Mouse (Mus musculus) heart, embryonic 15.5 days (tissue): ENCODE results near the gene Stk25. TPM values are rescaled to one million over a fixed set of nuclear protein-coding genes. Genes with fewer than 3 reads are reported as not detected.

Experiments used
- ATAC-seq: fragments of 200-750 bp; cut with Nextera tagmentation; replicated peaks from 2 replicates; pipeline ENCODE4 v1.8.0; 2017; ENCODE audit warnings: low read depth, moderate TSS enrichment; ENCODE audit not compliant: insufficient number of reproducible peaks, insufficient read depth, low FRiP score
- H3K27ac ChIP-seq: fragments of 300-500 bp; sonication (generic); 2 replicates; pipeline ENCODE4 v1.5.1; 2015; ENCODE audit warnings: mild to moderate bottlenecking, inconsistent platforms
- H3K27me3 ChIP-seq: fragments of 300-500 bp; sonication (generic); 2 replicates; pipeline ENCODE4 v1.6.1; 2015; ENCODE audit warnings: inconsistent platforms
- H3K36me3 ChIP-seq: fragments of 300-500 bp; sonication (generic); 2 replicates; pipeline ENCODE4 v1.6.1; 2015; ENCODE audit warnings: mild to moderate bottlenecking, inconsistent platforms
- H3K4me1 ChIP-seq: fragments of 300-500 bp; sonication (generic); replicated peaks from 2 replicates; pipeline ENCODE4 v1.6.1; 2015; ENCODE audit warnings: inconsistent platforms
- H3K4me2 ChIP-seq: fragments of 300-500 bp; sonication (generic); 2 replicates; pipeline ENCODE4 v1.6.1; 2015; ENCODE audit warnings: inconsistent platforms, mild to moderate bottlenecking, moderate library complexity
- H3K4me3 ChIP-seq: fragments of 300-500 bp; sonication (generic); 2 replicates; pipeline ENCODE4 v1.5.1; 2015; ENCODE audit warnings: mild to moderate bottlenecking, inconsistent platforms
- H3K9ac ChIP-seq: fragments of 300-500 bp; sonication (generic); 2 replicates; pipeline ENCODE4 v1.6.1; 2015; ENCODE audit warnings: mild to moderate bottlenecking, inconsistent platforms
- H3K9me3 ChIP-seq: fragments of 300-500 bp; sonication (generic); replicated peaks from 2 replicates; pipeline ENCODE4 v1.6.1; 2016; ENCODE audit warnings: inconsistent platforms
- WGBS: fragments of 180-500 bp; shearing (Covaris S2); methylation state at CpG from one replicate; pipeline ENCODE4 v1.1.7; 2015; ENCODE audit warnings: mixed read lengths; 5-methylcytosine and 5-hydroxymethylcytosine counted together
- polyA plus RNA-seq: library from polyadenylated mRNA; unstranded; fragments of >200 nt; fragmentation: Nextera tagmentation; extraction: Ambion mirVana; gene quantifications from 2 replicates; pipeline ENCODE4 v1.2.1, GENCODE M21; 2015

The Stk25 gene
- polyA plus RNA-seq, 1 experiment from 2014 or later, result 124 TPM

DNA sequence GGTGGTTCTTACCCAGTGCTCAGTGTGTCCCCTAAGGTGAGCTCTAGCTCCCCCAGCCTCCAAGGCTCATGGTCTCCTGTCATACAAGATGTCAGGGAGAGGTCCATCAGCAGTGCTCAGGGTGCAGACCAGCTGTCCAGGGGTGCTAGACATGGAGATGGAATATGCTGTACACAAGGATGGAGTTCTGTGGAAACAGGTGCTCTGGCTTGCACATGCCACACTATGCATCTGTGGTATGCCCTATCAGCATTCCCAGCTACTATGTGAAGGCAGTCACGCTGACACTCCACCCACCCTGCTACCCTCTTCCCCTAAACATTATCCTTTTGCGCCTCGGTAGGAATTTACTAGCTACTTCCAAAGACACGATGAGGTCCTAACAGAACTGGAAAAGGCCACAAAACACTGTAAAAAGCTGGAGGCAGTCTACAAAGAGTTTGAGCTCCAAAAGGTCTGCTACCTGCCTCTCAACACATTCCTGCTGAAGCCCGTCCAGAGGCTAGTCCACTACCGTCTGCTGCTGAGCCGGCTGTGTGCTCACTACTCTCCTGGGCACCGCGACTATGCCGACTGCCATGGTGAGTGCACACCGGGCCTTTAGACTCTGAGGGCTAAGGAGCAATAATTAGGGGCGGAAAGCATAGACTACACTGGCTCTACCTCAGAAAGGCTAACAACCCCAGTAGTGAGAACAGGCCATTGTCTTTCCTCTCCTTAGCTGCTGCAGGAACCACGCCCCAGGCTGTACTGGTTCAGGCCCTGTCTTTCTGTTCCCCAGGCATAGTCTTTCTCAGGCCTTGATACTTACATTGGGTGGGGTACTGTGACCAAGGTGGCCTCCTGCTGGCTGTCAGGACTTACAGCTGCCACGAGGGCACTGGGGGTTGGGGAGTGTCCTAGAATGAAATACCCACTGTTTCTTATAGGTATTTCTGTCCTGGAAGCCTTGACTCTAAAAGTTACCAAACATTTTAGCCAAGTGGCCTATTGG lies 51.1 kb downstream of the Stk25 start:
- Histone ChIP-seq H3K36me3 (no peaks in the 10 kb centered on the region), H3K4me1 (no peaks in the 10 kb centered on the region), H3K27ac (no peak overlapping the region), H3K27me3 (no peaks in the 10 kb centered on the region), H3K9me3 (no peaks in the 10 kb centered on the region), H3K4me3 (no peak overlapping the region), H3K9ac (no peak overlapping the region), H3K4me2 (no peak overlapping the region)
- ATAC-seq, result no peak
- WGBS, result 74% methylated on average over 14 of the region's 14 CpGs

DNA sequence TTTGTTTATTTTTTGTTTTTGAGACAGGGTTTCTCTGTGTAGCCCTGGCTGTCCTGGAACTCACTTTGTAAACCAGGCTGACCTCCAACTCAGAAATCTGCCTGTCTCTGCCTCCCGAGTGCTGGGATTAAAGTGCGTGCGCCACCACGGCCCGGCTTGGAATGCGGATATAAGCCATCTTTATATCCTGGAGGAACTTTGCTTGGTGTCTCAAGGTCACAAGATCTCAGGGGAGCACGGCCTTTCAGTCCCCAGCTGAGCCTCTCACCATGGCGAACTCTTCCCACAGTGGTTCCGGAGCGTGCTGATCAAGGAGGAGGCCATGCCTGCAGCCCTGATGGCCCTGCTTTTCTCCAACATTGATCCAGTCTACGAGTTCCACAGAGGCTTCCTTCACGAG lies 54.5 kb downstream of the Stk25 start:
- Histone ChIP-seq H3K9me3 (no peaks in the 10 kb centered on the region), H3K27ac (no peak overlapping the region), H3K27me3 (no peaks in the 10 kb centered on the region), H3K36me3 (no peaks in the 10 kb centered on the region), H3K4me3 (no peak overlapping the region), H3K4me2 (no peak overlapping the region), H3K9ac (no peak overlapping the region), H3K4me1 (no peaks in the 10 kb centered on the region)
- no peak for ATAC-seq
- 92% methylated on average over 12 of the region's 12 CpGs for WGBS

DNA sequence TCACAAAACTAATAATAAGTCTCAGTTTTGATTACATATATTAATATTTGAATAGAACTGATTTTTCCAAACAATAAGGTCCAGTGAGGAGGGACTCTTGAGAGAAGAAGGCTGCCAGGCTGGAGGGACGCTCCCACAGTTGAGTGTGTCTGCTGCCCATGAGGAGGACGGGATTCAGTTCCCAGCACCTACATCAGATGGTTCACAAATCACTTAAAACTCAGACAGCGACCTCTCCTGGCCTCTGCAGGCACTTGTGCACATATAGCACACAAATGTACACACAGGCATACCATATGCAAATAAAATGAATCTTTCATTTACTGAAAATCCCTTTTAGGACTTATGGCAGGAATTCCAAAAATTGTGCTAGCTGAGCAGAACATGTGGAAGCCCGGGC lies 55.5 kb downstream of the Stk25 start:
- ATAC-seq, result no peak
- H3K4me3 ChIP-seq, result no peak overlapping the region
- H3K4me1 ChIP-seq, result no peaks in the 10 kb centered on the region
- no peaks in the 10 kb centered on the region for H3K9me3 ChIP-seq
- 71% methylated on average over 4 of the region's 4 CpGs for WGBS
- H3K9ac ChIP-seq, result no peak overlapping the region
- no peaks in the 10 kb centered on the region for H3K36me3 ChIP-seq
- no peak overlapping the region for H3K4me2 ChIP-seq
- no peaks in the 10 kb centered on the region for H3K27me3 ChIP-seq
- no peak overlapping the region for H3K27ac ChIP-seq

DNA sequence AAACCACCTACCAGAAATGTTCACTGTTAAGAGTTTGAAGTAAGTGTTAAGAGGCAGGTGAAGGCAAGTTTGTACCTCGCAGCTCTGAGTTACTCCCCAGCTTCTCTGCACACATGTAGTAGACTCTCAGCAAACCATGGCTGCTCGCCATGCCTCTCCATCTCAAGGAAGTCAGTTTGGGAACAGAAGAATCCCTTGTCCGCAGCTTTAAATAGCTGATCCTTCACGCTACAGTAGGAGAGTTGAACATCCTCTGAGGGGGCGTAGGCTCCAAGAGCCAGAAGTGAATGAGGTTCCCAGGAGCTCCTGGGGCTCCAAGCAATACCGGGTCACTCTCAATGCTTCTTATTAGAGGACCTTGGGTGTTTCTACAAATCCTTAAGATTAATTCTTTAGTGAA lies 62.5 kb downstream of the Stk25 start:
- 73% methylated on average over 6 of the region's 6 CpGs for WGBS
- ATAC-seq, result no peak
- no peak overlapping the region for H3K4me2 ChIP-seq

DNA sequence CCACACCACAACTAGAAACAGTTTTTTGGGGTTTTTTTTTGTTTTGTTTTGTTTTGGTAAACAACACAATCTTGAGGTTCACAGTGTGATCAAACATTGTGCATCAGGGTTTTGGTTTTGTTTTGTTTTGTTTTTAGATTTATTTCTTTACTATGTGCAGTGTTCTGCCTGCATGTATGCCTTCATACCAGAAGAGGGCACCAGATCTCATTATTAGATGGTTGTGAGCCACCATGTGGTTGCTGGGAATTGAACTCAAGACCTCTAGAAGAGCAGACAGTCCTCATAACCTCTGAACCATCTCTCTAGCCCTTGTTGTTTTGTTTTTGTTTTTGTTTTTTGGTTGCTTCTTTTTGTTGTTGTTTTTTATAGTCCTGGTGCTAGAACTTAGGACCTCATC lies 64.5 kb downstream of the Stk25 start:
- no peaks in the 10 kb centered on the region for H3K9me3 ChIP-seq

More for the DNA sequence above, 62.5 kb downstream of the Stk25 start:
- no peaks in the 10 kb centered on the region for H3K36me3 ChIP-seq
- no peaks in the 10 kb centered on the region for H3K27me3 ChIP-seq
- no peak overlapping the region for H3K4me3 ChIP-seq
- H3K9me3 ChIP-seq, result no peaks in the 10 kb centered on the region
- no peak overlapping the region for H3K27ac ChIP-seq
- no peaks in the 10 kb centered on the region for H3K4me1 ChIP-seq
- H3K9ac ChIP-seq, result no peak overlapping the region

DNA sequence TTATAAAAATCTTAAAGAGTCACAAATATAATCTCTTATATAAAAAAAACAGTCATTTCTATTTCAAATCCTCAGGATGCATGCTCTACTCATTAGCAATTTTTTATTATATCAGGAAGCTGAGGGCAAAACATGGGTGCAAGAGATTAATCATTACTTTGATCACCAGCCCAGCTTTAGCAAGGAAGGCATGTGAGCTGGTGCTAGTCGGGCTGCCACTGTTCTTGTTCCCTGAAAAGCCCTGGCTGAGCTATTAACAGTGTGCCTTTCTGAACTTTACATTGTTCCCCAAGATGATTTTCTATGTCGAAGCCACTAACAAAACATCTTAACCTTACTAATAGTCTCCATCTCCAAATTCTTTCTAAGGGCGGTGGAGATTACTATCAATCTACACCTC lies 70.1 kb downstream of the Stk25 start:
- WGBS, result 73% methylated on average over 3 of the region's 3 CpGs
- H3K4me1 ChIP-seq, result no peaks in the 10 kb centered on the region
- H3K9me3 ChIP-seq, result no peaks in the 10 kb centered on the region
- no peak overlapping the region for H3K27ac ChIP-seq
- H3K36me3 ChIP-seq, result peaks cover 3% of the 10 kb centered on the region; the same call in 1 of the 2 replicates
- ATAC-seq, result no peak
- no peaks in the 10 kb centered on the region for H3K27me3 ChIP-seq
- no peak overlapping the region for H3K4me2 ChIP-seq
- H3K4me3 ChIP-seq, result no peak overlapping the region
- no peak overlapping the region for H3K9ac ChIP-seq

More for the DNA sequence above, 64.5 kb downstream of the Stk25 start:
- no peak for ATAC-seq
- no peaks in the 10 kb centered on the region for H3K36me3 ChIP-seq
- H3K4me2 ChIP-seq, result no peak overlapping the region
- no peaks in the 10 kb centered on the region for H3K4me1 ChIP-seq
- H3K27me3 ChIP-seq, result no peaks in the 10 kb centered on the region
- H3K9ac ChIP-seq, result no peak overlapping the region
- H3K27ac ChIP-seq, result no peak overlapping the region
- no peak overlapping the region for H3K4me3 ChIP-seq

DNA sequence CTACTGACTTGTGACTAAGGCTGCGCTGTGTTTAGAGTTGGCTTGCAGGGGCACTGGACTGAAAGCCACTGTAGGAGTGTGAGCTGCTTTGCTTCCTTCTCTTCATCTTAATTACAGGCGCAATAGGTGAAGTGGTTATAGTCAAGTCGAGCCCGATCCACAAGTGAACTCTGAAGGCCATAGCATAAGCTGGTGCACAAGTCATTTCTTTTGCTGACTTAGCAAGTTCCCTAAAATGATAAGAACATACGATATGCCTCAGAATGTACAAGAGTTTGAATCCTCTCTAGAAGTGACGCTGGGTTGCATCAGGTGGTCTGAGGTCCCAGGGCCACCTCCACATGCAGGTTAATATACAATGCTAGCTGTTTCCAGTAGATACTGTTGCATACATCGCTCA lies 76.9 kb downstream of the Stk25 start:
- Histone ChIP-seq H3K4me2 (no peak overlapping the region), H3K4me3 (no peak overlapping the region)
- no peak for ATAC-seq

DNA sequence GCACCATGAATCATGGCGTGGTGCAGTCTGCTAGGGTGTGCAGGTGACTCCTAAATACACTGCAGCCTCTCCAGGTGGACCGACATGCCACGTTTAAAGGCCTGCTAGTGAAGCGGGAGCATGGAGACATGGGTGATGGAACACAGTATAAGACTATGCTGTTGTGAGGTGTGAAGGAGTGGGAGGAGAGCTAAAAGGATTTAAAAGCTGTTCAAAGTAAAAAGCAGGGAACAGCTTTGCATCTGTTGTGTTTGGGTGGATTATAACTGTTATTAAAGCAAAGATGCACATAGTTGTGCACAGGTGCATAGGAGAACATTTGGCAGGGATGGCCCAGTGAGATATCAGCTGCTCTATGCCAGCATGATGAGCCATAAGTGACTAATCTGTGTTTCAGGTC lies 80.6 kb downstream of the Stk25 start:
- Histone ChIP-seq H3K9me3 (no peaks in the 10 kb centered on the region), H3K4me3 (no peak overlapping the region), H3K4me2 (no peak overlapping the region), H3K27me3 (no peaks in the 10 kb centered on the region), H3K9ac (no peak overlapping the region), H3K36me3 (no peaks in the 10 kb centered on the region; the same call in 1 of the 2 replicates), H3K4me1 (no peaks in the 10 kb centered on the region), H3K27ac (no peak overlapping the region)
- no peak for ATAC-seq
- 81% methylated on average over 4 of the region's 4 CpGs for WGBS

More for the DNA sequence above, 76.9 kb downstream of the Stk25 start:
- H3K27ac ChIP-seq, result no peak overlapping the region
- 91% methylated on average over 7 of the region's 7 CpGs for WGBS
- peaks cover 3% of the 10 kb centered on the region; the same call in 1 of the 2 replicates for H3K36me3 ChIP-seq
- no peaks in the 10 kb centered on the region for H3K27me3 ChIP-seq
- no peaks in the 10 kb centered on the region for H3K4me1 ChIP-seq
- no peak overlapping the region for H3K9ac ChIP-seq
- H3K9me3 ChIP-seq, result no peaks in the 10 kb centered on the region

DNA sequence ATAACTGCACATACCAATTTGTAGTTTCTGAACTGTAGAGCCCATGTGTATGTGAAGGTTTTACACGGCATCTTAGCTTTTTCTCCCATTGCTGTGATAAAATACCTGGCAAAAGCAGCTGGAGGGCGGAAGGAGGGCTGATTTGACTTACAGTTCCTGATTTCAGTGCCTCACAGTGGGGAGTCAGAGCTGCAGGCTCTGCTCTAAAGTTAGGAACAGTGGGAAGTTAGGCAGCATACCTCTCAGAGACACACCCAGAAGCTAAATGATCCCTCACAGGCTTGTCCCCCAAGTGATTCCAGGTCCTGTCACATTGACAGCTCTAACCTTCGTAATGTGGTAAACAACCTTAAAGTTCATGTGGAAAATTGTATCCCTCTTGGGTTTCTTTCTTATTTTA lies 81.4 kb downstream of the Stk25 start:
- H3K27ac ChIP-seq, result no peak overlapping the region
- no peak overlapping the region for H3K4me2 ChIP-seq
- H3K9ac ChIP-seq, result no peak overlapping the region
- 80% methylated on average over 3 of the region's 3 CpGs for WGBS
- H3K9me3 ChIP-seq, result no peaks in the 10 kb centered on the region
- no peaks in the 10 kb centered on the region for H3K4me1 ChIP-seq
- ATAC-seq, result no peak
- no peak overlapping the region for H3K4me3 ChIP-seq
- H3K36me3 ChIP-seq, result no peaks in the 10 kb centered on the region; the same call in 1 of the 2 replicates
- no peaks in the 10 kb centered on the region for H3K27me3 ChIP-seq

Other genes starting within 250 kb of the Stk25 start
- 124 and 140 TPM in 2 replicates for gene Hdlbp, start 179.8 kb downstream of the Stk25 start, polyA plus RNA-seq
- 4.1 and 4.8 TPM in 2 replicates for gene Farp2, start 146.6 kb downstream of the Stk25 start, polyA plus RNA-seq
- gene Bok, start 27.0 kb upstream of the Stk25 start, polyA plus RNA-seq, result 38.2 and 51.3 TPM in 2 replicates
- gene Atg4b, start 92.8 kb upstream of the Stk25 start, polyA plus RNA-seq, result 56.1 and 57.6 TPM in 2 replicates
- gene Thap4, start 96.2 kb upstream of the Stk25 start, polyA plus RNA-seq, result 51.0 and 51.4 TPM in 2 replicates
- 147 and 156 TPM in 2 replicates for gene Dtymk, start 143.3 kb upstream of the Stk25 start, polyA plus RNA-seq
- gene Ing5, start 145.3 kb upstream of the Stk25 start, polyA plus RNA-seq, result 10.3 and 11.9 TPM in 2 replicates
- gene D2hgdh, start 166.2 kb upstream of the Stk25 start, polyA plus RNA-seq, result 15.4 and 18.5 TPM in 2 replicates
- 0.09 and 0.10 TPM in 2 replicates for gene Gal3st2, start 202.6 kb upstream of the Stk25 start, polyA plus RNA-seq